Mouse (Mus musculus) heart, embryonic 13.5 days (tissue): ENCODE results near the gene Terf2ip. TPM values are rescaled to one million over a fixed set of nuclear protein-coding genes. Genes with fewer than 3 reads are reported as not detected.

Experiments used
- ATAC-seq: fragments of 200-750 bp; cut with Nextera tagmentation; 2 replicates; pipeline ENCODE4 v1.8.0; 2017; ENCODE audit warnings: moderate TSS enrichment; ENCODE audit not compliant: insufficient number of reproducible peaks, low FRiP score, low TSS enrichment; ENCODE audit errors: extremely low read depth
- H3K27ac ChIP-seq: fragments of 300-500 bp; sonication (generic); replicated peaks from 2 replicates; pipeline ENCODE4 v1.5.1; 2015; ENCODE audit warnings: moderate library complexity, mild to moderate bottlenecking, inconsistent platforms
- H3K27me3 ChIP-seq: fragments of 300-500 bp; sonication (generic); replicated peaks from 2 replicates; pipeline ENCODE4 v1.6.1; 2015; ENCODE audit warnings: mild to moderate bottlenecking, inconsistent platforms
- H3K36me3 ChIP-seq: fragments of 300-500 bp; sonication (generic); 2 replicates; pipeline ENCODE4 v1.6.1; 2015; ENCODE audit warnings: mild to moderate bottlenecking, inconsistent platforms
- H3K4me1 ChIP-seq: fragments of 300-500 bp; sonication (generic); 2 replicates; pipeline ENCODE4 v1.6.1; 2015; ENCODE audit warnings: inconsistent platforms
- H3K4me2 ChIP-seq: fragments of 300-500 bp; sonication (generic); 2 replicates; pipeline ENCODE4 v1.6.1; 2015; ENCODE audit warnings: inconsistent platforms, mild to moderate bottlenecking, moderate library complexity
- H3K4me3 ChIP-seq: fragments of 300-500 bp; sonication (generic); 2 replicates; pipeline ENCODE4 v1.5.1; 2015; ENCODE audit warnings: moderate library complexity, mild to moderate bottlenecking, inconsistent platforms
- H3K9ac ChIP-seq: fragments of 300-500 bp; sonication (generic); 2 replicates; pipeline ENCODE4 v1.6.1; 2015; ENCODE audit warnings: inconsistent platforms, mild to moderate bottlenecking, moderate library complexity
- H3K9me3 ChIP-seq: fragments of 300-500 bp; sonication (generic); 2 replicates; pipeline ENCODE4 v1.6.1; 2016; ENCODE audit warnings: inconsistent platforms
- WGBS: fragments of 180-500 bp; shearing (Covaris S2); methylation state at CpG from one replicate; pipeline ENCODE4 v1.1.7; 2015; ENCODE audit warnings: mixed read lengths; 5-methylcytosine and 5-hydroxymethylcytosine counted together
- polyA plus RNA-seq: library from polyadenylated mRNA; unstranded; fragments of >200 nt; fragmentation: Nextera tagmentation; extraction: Ambion mirVana; gene quantifications from 2 replicates; pipeline ENCODE4 v1.2.1, GENCODE M21; 2015

Terf2ip gene
- polyA plus RNA-seq, 1 experiment from 2014 or later = 17.2 TPM

GRCm38 (mm10) chr8:112054456-112054855 is 43.3 kb downstream of the Terf2ip start:
- Histone ChIP-seq H3K27me3 (no peaks in the 10 kb centered on the region), H3K36me3 (no peaks in the 10 kb centered on the region), H3K9me3 (no peaks in the 10 kb centered on the region), H3K4me1 (no peaks in the 10 kb centered on the region), H3K4me3 (no peak overlapping the region), H3K9ac (no peak overlapping the region), H3K4me2 (no peak overlapping the region), H3K27ac (no peak overlapping the region)
- no peak for ATAC-seq

GRCm38 (mm10) chr8:112061372-112061771 is 50.2 kb downstream of the Terf2ip start:
- H3K27me3 ChIP-seq = no peaks in the 10 kb centered on the region
- no peak overlapping the region for H3K4me3 ChIP-seq
- H3K4me1 ChIP-seq = no peaks in the 10 kb centered on the region
- no peaks in the 10 kb centered on the region for H3K36me3 ChIP-seq
- H3K27ac ChIP-seq = no peak overlapping the region
- ATAC-seq = no peak
- WGBS = 27% methylated on average over 4 of the region's 4 CpGs
- H3K9me3 ChIP-seq = no peaks in the 10 kb centered on the region
- H3K4me2 ChIP-seq = no peak overlapping the region
- no peak overlapping the region for H3K9ac ChIP-seq

Other genes starting within 250 kb of the Terf2ip start
- gene Cfdp1, start 157.1 kb upstream of the Terf2ip start, polyA plus RNA-seq = 132 and 142 TPM in 2 replicates
- gene Tmem170, start 134.6 kb upstream of the Terf2ip start, polyA plus RNA-seq = 3.4 and 3.8 TPM in 2 replicates
- gene Chst5, start 101.0 kb upstream of the Terf2ip start, polyA plus RNA-seq = 0.17 and 0.19 TPM in 2 replicates
- 5.0 and 5.4 TPM in 2 replicates for gene Tmem231, start 77.5 kb upstream of the Terf2ip start, polyA plus RNA-seq
- gene Gabarapl2, start 70.7 kb upstream of the Terf2ip start, polyA plus RNA-seq = 186 and 205 TPM in 2 replicates
- 6.2 and 6.9 TPM in 2 replicates for gene Adat1, start 19.1 kb upstream of the Terf2ip start, polyA plus RNA-seq
- gene Kars, start 75 bp upstream of the Terf2ip start, polyA plus RNA-seq = 132 and 138 TPM in 2 replicates
- gene Gm6793, start 3.6 kb downstream of the Terf2ip start, polyA plus RNA-seq = 0.13 and 0.37 TPM in 2 replicates